Mouse (Mus musculus) ZHBTc4 (cell line): ENCODE data around the gene Plekhg5.

ENCODE experiments used
- DNase-seq: peaks from one replicate; pipeline ENCODE4 v3.0.0-alpha.2; 2011; ENCODE audit warnings: low read depth, low spot score

Plekhg5 gene

GRCm38 (mm10) chr4:152125161-152126025 is 53.1 kb downstream of the Plekhg5 start:
- DNase-seq: no peak

GRCm38 (mm10) chr4:152126026-152126920 is 54.0 kb downstream of the Plekhg5 start:
- DNase-seq: peak; percentile 63

DNA sequence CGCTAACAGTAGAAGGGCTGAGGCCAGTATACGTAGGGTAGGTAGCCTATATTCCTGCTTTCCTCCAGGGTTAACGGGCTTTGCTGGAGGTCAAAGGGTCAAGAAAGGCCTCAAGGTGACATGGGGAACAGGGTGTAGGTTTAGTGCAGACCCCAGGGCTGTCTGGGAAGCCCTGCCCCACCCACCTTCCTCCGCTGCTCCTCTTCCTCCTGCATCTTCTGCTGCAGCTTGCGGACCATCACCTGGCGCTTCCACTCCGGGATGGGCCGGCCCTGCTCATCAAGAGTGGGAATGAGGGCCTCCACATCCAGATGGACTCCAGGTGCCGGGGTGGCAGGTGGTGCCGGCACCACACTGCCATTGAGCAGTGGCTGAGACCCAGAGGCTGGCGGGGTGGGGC is 55.6 kb downstream of the Plekhg5 start:
- no peak for DNase-seq

DNA sequence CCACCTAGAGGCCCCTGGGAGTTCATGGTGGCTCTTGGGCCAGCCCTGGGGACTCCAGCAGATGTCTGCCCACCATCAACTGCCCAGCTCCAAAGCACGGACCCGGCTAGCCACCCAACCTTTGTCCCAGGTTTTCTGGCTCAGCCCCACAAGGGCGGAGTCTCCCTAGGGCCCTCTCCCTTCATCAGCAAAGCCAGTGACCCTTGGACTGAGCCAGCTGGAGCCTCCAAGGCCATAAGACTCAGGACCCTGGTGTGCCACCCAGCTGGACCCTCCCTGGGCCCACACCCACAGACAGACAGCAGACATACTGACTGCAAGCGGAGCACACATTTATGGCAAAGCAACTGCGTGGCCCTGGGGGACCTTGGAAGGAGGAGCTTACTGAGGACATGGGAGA is 56.5 kb downstream of the Plekhg5 start:
- DNase-seq: no peak

- no peak for DNase-seq
Observed at GRCm38 (mm10) chr4:152129395-152129930, 57.2 kb downstream of the Plekhg5 start.

DNA sequence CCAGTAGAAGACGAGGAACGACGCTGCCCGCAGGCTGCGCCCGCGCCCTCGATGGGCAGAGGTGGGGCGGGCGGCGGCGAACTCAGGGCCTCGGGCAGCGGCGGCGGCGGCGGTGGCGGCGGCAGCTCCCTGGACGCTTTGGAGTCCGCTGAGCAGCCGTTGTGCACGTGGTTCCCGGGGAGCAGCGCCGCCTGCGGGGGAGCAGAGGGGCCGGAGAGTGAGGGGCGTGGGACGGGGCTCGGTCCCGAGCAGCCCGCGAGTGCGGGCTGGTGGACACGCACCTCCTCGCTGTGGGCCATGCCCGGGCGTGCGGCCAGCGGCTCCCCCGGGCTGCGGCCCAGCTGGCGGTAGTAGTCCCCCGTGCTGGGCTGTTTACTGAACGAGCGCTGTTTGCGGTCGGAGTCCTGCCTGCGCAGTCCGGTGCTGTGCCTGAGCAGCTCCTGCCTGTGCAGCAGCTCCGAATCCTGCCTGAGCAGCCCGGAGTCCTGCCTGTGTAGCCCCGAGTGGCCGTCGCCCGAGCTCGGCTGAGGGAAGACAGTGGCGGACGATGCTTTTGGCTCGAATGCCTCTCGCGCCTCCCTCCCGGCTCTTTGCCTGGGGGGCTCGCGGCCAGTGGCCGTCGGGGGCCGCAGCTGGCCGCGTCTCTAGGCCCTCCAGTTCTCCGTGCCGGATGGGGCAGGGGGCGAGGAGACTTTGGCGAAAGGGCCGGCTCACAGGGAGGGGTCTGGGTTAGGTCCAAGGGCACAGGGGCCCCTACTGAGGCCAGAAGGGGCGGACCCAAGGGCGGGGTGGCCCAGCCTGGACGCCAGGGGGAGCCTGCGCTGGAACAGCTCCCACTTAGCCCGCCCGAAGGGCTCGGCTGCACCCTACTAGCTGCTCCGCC is 58.7 kb downstream of the Plekhg5 start:
- DNase-seq: peak; percentile 67

- DNase-seq: peak; percentile 41
Observed at GRCm38 (mm10) chr4:152131809-152132771, 59.8 kb downstream of the Plekhg5 start.

GRCm38 (mm10) chr4:152132772-152133169 is 60.5 kb downstream of the Plekhg5 start:
- DNase-seq: no peak

DNA sequence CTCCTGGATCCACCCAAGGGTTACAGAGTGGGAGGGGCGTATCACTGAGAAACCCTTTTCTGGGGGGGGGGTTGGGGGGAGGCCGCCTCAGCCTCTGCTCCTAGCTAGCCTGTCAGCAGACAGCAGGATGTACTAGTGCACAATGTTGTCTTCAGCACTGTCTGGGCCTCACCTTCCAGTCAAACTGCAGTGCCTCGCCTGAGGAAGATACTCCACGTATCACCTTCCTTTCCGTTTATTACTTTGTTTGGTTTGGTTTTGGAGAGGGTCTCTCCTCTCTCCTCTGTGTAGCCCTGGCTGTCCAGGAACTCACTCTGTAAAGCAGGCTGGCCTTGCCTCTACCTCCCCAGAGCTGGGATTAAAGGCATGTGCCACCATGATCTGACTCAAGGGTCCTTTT is 60.9 kb downstream of the Plekhg5 start:
- no peak for DNase-seq

- peak; percentile 86 for DNase-seq
Observed at GRCm38 (mm10) chr4:152134507-152134906, 62.2 kb downstream of the Plekhg5 start.

DNA sequence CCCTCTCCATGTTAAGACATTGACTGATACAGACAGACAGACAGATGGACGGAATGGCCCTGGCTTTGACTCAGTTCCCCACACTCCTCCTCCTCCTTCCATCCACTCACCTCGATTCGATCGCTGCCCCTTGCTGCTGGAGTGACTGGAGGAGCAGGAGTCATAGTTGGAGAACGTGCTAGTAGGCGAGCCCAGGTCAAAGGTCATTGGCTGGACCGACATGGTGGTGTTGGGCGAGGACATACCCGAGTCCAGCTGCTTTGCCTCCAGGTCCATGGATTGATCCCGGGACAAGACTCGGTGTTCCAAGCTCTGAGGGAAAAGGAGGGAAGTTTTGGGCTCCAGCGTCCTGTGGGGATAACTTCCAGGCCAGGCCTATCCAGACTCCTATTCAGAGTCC is 63.1 kb downstream of the Plekhg5 start:
- no peak for DNase-seq

DNA sequence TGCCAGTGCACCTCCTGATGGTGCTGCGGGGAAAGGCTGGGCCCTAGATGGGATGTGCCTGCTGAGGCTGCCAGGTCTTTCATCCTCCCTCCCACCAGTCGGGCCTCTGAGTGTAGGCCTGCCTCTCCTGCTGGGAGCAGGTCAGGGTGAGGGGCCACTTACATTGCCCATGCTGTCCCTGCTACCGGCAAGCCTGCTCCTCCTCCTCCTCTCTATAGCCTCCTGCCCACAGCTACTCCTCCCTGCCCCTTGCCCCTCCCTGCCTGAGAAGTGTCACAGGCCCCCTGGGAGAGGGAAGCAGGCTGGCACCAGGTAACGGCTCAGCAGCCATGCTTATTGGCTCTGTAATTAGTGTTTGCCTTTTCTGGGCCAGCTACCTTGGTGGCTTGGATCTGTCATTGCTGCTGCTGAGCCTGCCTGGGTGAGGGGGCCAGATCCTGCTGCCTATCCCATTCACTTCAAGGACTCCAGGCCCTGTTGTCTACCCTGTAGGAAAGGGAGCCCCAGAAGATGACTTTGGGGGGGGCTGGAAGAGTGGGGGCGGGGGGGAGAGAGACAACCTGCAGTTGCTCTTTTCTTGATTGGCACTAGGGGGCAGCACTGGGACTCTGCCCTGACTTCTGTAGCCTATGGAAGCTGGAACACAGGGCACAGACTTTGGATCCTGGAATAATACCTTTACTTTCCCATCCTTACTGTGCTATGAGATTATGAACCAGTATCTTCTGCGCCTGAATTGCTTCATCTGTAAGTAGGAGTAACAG is 64.0 kb downstream of the Plekhg5 start:
- peak; percentile 65 for DNase-seq

DNA sequence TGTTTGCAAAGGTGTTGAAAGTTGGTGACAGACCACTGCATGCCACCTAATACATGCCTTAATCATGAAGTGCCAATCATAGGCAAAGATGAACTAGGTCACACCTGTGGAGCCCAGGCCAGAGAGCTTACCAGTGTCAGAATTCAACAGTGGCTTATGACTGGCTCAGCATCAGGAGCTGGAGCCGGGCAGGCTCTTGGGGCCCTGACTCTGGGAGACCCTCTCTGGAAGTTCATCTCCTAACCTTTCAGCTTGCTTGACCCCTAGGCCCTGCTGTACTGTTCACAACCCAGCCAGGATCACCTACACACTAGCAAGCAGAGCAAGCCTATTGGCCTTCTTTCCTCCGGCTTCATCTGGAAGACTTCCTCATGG is 64.6 kb downstream of the Plekhg5 start:
- DNase-seq: no peak

- peak; percentile 92 for DNase-seq
Observed at GRCm38 (mm10) chr4:152138497-152139260, 66.4 kb downstream of the Plekhg5 start.

GRCm38 (mm10) chr4:152140441-152140840 is 68.1 kb downstream of the Plekhg5 start:
- peak; percentile 73 for DNase-seq

- DNase-seq: no peak
Observed at GRCm38 (mm10) chr4:152141521-152142135, 69.3 kb downstream of the Plekhg5 start.

DNA sequence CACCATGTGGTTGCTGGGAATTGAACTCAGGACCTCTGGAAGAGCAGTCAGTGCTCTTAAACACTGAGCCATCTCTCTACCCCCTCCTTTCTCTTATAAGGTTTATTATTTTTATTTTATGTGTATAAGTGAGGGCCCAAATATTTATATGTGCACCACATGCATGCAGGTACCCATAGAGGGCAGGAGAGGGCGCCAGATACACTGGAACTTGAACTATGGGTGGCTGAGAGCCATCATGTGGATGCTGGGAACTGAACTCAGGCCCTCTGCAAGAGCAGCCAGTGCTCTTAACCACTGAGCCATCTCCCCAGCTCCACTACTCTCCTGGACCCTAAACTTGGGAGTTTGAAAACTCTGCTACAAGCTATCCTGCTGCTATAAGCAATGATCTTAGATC is 71.3 kb downstream of the Plekhg5 start:
- peak; percentile 50 for DNase-seq

DNA sequence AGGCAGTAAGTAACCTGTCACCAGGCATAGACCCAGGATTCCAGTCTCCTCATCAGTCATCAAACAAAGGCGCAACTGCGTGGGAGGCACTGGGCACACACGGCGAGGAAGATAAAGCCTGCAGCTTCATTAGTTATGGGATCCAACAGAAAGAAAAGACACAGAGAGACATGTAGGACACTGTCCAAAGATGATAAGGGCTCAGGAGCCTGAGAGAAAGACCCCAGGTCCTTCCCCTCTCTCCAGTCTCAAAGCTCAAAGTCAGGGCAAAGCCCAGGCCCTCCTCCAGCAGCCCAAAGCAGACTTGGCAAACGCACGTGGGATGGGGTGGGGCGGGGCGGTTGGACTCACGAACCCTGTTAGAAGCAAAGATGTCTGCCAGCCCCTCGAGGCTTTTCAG is 73.2 kb downstream of the Plekhg5 start:
- no peak for DNase-seq
